Mouse (Mus musculus): ENCODE results near the gene Mrvi1.

- TF ChIP-seq ZC3H11A (IDR thresholded peaks at IDR 0.05; ENCODE audit: low read depth, low read length) (no peak), CTCF (conservative IDR thresholded peaks at IDR 0.05 in 1 of 2, IDR thresholded peaks at IDR 0.05 in 1 of 2; ENCODE audit: low read depth in 2 of 2, low read length in 2 of 2) (no peak), POLR2A (IDR thresholded peaks at IDR 0.05; ENCODE audit: low read depth, low read length) (no peak), MAZ (IDR thresholded peaks at IDR 0.05; ENCODE audit: low read depth, low read length) (no peak), ETS1 (conservative IDR thresholded peaks at IDR 0.05; ENCODE audit: low read depth, low read length) (no peak), EP300 (IDR thresholded peaks at IDR 0.05; ENCODE audit: low read length) (no peak), GABPA (IDR thresholded peaks at IDR 0.05; ENCODE audit: insufficient replicate concordance, low read depth, low read length) (no peak), MAX (IDR thresholded peaks at IDR 0.05; ENCODE audit: low read length) (no peak), MXI1 (IDR thresholded peaks at IDR 0.05; ENCODE audit: low read depth, low read length) (no peak), HCFC1 (IDR thresholded peaks at IDR 0.05; ENCODE audit: low read depth, low read length) (no peak), SMC3 (IDR thresholded peaks at IDR 0.05; ENCODE audit: low read depth, low read length) (no peak), TCF12 (IDR thresholded peaks at IDR 0.05; ENCODE audit: low read depth, low read length) (no peak), USF1 (IDR thresholded peaks at IDR 0.05; ENCODE audit: low read depth, low read length) (no peak)
Measured at GRCm38 (mm10) chr7:111024068-111024594, 41.9 kb upstream of the Mrvi1 start.

All from CH12.LX (cell line).